Mouse (Mus musculus) liver (tissue): ENCODE measurements around the gene M6pr.

Experiments
- DNase-seq: peaks from one replicate; pipeline ENCODE4 v3.0.0-alpha.2; 2020; ENCODE audit warnings: mixed read lengths

M6pr gene

DNA sequence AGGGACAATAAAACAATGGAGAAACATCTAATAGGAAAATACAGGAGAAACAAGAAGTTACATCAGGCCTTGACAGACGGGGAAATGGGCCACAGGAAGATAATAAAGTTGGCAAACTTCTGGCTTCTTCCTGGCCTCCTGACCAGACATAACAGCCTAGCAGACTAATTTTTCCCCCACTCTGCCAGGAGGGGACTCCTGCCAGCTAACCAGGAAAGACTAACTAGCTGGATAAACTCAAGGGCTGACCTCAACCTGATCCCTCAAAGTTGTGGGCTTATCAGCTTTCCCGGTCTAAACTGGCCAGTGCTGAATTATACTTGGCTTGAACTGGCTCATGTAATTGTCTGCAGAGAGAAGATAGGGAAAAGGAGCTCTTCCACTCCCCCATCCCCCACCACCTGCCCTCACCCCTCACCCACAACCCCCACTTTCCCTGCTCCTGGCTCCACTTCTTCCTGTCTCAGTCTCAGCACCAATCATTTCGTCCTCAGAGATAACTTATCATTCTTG, 8.8 kb upstream of the M6pr start:
- no peak for DNase-seq

DNA sequence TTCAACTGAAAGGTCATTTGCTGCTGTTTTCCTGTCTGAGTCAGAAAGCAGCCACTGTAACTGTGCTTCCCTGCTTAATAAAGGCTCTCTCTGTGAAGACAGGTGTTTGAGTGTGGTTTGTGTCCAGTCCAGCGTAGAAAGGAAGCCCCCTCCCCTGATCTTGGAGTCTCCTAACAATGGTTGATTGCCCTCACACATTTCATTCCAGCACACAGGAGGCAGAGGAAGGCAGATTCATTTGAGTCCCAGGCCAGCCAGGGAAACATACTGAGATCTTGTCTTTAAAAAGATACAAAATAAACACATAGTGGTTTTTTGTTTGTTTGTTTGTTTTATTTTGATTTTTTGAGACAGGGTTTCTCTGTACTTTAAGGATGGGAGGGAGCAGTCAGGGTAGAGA, 6.4 kb upstream of the M6pr start:
- DNase-seq: no peak

DNA sequence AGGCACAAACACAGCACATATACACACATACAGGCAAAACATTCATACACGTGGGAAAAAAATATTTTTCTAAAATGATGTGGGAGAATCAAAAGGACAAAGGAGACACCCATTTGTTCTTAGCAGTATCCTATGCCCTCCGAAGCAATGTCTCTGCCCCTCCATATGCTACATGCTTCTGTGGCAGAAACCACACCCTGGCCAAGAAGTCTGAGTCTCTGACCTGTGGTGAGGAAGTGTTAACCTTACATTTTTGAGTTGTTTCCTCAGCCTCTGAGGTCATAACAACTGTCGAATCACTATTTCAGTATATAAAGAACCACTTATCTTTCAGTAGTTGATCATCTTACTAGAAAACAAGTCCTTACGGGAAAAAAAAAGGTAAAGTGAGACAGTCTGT, 5.9 kb upstream of the M6pr start:
- no peak for DNase-seq

DNA sequence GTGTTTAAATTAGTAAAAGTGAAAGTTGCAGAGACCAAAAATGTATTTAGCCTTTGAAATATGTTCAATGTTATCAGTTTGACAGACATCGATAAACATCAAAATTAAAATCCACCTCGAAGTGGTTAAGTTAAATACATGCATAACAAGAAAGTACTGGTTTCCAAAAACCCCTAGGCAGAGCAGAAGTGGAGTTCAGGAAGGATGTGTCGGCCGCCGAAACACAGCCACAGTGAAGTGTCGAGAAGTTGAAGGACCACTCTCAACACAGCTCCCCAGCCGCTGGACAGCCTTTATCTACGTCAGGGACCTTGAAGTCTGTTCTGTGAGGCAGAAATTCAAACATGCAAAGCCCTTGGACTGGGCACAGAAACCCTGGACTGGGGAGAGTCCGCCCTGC, 5.0 kb upstream of the M6pr start:
- DNase-seq: no peak

DNA sequence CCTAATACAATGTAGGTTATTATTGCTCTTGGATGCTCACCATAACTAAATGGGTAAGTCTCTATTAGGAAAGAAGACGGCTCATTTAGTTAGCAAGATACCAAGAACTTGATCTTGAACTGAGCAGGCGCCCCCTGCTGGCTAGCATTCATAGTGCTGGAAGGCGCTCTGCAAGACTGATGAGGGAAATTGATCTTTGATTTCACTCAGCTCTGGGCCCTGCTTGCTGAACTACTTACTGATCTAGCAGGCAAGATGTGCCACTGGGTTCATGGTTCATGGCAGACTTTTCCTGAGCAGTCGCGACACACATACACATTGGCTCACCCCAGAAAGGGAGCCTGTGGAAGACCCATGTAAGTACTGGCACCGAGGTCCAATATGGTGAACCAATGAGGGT, 4.2 kb upstream of the M6pr start:
- DNase-seq: peak; percentile 85

DNA sequence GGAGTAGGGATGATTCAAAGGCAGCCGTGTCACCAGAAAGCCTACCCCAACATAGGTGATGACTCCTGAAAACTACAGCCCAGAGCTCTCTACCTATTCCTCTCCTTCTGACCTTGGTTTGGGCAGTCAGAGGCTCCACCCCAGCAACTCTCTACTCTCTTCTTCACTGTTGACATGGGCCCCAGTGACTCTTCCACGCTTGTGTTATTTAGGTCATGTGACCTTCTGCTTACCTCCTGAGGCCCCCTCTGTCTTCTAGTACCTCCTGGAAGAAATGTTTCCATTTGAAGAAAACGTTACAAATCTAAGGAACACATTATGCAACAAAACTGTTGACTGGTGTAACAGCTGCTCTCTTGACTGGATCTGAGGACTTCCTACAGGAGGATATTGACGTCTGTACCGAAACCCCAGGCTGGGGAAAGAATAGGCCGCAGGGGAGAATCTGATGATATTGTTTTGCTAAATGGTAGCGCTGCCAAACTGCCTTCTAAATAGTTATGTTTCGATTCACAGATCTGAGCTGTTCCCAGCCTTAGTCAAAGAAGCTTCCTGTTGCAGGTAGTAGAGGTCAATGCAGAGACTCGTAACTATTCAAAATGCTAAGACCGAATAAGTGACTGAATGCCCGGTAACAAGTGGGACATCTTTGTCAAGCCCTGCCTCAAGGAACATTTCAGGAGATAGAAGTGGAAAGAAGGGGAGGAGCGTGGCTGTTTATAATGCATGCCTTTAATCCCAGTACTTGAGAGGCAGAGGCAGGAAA, 3.5 kb upstream of the M6pr start:
- DNase-seq: no peak

DNA sequence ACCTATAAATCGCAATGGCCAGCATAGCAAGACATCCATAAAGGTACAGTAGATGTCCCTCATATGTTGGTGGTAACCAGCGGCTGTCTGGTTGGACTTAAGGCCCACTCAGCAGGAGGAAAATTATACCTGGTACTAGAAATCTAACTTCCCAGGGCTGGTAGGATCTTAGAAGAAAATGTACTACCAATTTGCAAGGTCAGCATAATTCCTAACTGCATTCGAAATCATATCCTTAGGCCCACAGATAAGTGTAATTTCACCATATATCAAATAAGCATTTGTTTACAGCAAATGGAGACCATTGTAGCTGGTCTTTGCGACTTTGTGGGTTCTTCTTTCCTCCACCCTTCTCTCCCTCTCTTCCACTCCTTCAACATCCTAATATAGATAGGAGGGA, 1.8 kb upstream of the M6pr start:
- no peak for DNase-seq

DNA sequence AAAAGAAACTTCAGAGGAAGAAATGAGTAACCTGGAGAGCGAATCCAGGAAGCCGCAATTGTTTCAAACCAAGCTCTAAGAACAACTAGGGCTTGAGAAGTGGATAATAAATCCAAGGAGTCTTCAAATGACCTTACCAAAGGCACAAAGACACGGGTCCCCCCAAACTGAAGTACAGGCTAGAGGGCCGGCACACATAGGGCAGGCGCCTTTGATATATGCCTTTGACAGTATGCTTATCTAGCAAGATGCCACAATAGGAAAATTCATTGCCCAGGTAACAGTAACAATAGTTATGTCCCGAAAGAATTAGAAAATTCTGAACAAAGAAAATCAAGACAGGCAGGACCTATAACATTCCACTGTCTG, 400 bp upstream of the M6pr start:
- no peak for DNase-seq

DNA sequence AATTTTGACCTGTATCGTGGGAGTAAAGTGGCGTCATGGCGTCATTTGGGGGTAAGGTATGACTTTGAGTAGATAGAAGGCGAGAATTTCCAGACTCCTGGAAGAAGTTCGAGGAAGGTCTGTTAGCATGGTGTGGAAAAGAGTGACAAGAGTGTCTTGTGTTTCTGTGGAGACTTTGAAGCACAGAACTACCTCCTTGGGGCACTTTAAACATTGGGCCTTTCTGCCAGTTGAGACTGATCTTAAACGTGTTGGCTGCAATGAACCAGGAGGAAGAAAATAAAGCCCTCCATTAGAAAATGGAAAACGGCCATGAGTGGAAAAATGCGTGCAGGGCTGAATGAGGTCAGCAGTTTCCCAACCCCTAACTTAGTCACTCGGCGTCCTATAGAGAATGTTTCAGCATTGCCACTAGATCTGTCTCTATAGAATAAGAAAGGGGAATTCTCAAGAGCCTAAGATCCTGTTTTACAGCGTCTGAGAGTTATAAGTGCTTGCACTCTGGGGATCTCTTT, 983 bp downstream of the M6pr start:
- DNase-seq: peak; percentile 23

DNA sequence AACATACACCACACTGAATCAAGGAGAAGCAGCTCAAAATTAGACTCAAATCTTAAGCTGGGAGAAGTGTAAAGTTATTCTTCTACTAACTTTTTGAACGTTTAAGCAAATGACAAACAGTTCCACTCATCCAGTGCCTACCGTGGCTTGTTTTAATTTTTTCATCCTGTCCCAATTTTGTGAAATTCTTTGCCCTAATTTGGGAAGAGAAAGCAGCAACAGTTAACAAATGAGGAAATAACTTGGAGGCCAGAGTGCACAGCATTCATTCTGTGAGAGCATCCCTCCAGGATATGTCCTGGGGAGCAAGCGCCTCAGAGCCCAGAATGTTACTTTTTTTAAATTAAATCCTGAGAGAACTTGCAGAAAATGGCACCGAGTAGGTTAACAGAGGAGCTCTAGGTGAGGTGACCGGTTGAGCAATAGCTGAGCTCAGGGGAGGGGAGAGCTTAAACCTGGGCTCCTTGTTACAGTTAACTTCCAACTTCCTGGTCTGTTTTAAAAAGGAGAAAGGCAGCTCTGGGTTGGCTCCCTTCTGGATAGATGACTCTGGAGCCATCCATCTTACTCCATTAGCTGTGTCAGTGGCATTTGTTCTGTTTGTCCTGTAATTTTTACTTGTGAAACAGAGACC, 1.8 kb downstream of the M6pr start:
- no peak for DNase-seq

DNA sequence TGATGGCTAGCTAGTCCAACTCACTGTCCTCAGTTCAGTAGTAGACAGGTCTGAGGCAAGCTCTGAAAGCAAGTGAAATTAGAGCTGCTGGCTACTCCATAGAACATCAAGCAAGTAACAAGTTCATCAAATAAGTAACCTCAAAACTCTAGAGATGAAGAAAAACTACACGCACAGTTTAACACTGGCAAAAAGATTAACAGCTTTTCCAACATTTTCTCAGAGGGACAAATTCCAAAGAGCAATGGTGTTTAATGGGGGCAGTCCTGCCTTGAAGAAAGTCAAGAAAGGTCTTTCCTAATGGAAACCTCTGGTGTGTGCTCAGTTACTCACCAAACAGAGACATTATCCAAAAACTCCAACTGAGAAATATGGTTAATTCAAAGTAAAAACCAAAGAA, 10.2 kb downstream of the M6pr start:
- no peak for DNase-seq

DNA sequence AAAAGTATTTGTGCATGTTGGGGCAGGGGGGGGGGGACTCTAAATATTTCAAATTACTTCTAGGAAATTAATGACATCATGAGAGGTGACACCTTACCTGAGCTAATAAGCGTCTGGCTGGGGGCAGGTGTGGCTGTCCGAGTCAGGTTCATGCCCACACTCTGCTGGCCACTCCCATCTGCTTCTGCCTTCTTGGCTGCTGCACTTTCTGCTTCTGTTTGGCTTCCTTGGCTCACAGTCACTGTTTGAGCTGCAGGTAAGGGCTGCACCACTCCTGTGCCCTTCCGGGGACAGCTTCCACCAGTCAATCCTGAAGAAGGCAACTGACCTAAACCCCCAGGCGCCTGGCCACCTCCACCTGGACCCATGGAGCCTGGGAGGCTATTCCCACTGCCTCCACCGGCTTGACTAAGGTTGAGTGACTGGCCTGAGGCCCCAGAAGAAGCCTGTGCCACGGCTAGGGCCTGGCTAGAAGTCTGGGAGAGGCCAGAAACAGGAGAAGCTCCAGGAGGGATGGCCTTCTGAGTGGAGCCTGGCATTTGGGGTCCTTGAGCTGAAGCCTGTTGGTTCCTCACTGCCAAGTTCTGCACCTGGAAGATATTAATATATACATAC, 16.9 kb downstream of the M6pr start:
- DNase-seq: no peak

DNA sequence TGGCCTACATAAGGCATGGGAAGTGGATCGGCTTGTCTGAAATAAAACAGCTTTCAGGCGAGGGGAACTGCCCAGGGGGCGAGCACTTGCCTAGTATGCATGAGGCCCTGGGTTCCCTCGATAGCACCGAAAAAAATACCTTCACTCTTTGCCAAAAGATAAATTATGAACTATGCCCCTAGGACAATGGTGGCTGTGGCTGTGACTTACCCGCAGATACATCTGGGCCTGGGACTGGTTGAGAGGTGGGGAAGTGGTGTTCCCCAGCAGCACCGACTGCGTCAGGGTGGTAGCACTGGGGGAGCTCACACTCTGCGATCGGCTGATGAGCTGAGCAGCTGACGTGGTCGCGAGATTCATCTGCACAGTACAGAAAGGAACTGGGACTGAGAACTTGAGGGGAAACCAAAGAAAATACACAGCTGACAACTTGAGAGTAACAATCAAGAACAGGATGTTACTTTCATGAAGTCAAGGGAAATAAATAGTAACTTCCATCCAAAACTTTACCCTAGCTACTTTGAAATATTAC, 24.6 kb downstream of the M6pr start:
- no peak for DNase-seq

DNA sequence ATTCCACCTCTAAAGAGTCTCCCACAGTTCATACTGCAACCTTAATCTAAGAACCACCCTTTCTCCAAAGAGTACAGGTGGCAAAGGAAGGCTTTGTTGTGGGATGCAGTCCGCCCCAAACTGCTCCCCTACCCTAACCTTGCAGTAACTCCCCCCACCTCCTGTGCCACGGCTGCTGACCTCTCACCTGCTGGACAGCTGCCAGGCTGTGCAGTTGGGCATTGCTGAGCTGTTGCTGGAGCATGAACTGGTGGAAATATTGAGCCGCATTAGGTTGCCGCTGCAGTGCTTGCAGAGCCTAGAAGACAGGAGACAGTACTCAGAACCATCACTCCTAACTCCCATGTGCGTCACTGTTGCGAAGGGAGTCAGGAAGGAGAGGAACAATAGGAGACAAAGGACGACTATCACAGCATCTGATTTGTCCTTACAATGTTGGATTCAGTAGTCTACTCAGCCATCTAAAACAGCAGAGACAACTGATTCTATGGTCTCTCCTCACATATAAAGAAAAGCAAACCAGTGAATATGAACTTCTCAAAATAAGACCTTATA, 26.3 kb downstream of the M6pr start:
- DNase-seq: no peak

DNA sequence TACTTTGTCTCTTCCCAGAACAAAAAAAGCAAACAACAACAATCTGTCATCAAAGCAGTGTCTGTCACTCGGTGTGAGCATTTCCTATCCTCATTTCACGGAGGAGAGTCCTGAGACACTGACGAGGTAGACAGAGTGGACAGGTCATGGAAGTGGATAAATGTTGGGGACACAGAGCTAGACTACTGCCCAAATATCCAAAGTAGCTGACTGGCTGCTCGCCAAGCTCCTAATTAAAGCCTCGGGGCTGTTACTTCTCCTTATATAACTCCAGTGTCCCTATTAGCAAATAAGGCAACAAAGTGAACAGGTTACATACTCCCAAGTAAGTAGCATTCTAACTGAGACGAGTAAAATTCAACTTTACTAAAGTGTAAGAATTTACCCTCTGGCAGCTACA, 29.0 kb downstream of the M6pr start:
- DNase-seq: no peak

DNA sequence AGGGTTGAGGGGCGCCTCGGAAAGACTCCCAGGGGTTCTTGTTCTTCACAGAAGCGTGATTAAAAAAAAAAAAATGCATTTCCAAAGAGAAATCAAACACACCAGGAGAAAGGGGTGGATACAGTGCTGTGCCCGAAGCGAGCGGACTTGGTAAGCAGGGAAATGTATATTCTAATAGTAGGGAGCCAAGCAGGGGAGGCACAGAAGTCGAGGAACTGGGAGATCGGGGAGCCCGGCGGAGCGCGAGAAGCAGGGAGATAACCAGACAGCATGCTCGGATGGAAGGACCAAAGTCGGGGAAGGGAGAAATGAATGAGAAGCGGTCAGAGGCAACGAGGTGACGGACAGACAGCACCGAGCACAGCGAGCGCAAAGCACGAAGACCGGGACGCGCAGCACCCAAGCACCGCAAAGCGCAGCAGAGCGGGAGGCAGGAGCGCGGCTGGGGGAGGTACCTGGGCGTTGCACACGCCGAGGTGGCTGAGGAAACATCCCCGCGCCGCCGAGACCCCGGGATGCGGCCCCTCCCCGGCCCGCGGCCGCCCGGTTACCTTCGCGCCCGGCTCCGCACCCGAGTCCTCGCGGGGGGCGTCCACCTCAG, 30.6 kb downstream of the M6pr start:
- DNase-seq: peak; percentile 72

DNA sequence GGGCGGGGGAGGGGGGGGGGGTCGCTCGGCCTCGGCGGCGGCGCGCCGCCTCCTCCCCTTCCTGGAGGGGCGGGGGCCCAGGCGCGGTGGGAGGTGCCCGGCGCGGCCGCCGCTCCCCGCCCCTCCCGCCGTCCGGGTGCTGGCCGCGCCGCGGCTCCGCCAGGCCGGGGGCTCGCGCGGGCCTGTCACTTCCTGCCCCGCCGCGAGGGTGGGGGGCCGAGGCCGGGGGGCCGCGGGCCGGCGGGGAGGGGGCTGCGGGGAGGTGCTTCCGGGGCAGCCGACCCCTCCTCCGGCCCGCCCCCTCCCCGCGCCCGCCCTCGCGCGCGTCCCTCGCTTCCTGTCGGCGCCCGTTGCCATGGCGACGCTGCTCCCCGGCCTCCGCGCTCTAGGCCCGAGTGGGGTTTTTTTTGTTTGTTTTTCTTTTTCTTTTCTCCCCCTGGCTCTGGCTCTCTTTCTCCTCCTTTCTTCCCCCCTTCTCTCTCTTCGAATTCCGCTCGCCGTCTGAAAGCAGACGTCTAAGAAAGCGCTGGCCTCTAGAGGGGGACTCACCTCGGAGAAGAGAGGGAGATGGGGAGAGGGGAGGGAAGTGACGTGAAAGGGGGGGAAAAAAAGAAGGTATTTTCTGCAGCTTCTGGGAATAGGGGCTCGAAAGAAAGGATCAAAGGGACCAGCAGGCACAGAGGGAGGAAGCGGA, 31.3 kb downstream of the M6pr start:
- DNase-seq: peak; percentile 87

DNA sequence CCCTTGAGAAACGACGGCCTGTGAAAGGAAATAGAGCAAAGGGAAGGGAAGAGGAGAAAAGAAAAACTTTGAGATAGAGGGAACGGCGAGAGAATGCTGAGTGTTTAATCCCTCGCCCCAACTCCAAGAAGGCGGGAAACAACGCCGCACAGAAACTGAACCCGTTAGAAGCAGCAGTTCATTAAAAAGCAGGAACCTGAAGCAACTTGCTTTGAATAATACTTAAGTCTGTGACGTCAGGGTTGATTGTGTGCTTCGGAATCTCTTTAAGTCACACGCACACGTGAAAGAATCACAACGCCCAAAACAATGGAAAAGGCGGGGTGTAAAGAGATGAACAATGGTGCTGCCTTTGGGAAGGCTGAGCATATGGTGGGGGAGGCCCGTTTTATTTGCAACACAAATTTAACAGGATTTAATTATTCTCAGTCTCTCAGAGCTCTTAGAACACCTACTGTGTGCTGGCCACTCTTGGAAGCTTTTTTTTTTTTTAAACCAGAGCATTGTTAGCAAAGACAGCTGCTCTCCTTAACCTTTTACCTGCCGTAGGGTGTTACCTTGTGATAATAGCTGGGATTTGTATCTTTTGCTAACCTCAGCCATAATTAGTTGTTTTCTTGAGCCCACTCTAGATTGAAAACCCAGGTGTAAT, 32.0 kb downstream of the M6pr start, which contains the start of gene Phc1:
Phc1 (minus strand) TSS at position 213 of the 652 bp plus-strand sequence.
- no peak for DNase-seq

DNA sequence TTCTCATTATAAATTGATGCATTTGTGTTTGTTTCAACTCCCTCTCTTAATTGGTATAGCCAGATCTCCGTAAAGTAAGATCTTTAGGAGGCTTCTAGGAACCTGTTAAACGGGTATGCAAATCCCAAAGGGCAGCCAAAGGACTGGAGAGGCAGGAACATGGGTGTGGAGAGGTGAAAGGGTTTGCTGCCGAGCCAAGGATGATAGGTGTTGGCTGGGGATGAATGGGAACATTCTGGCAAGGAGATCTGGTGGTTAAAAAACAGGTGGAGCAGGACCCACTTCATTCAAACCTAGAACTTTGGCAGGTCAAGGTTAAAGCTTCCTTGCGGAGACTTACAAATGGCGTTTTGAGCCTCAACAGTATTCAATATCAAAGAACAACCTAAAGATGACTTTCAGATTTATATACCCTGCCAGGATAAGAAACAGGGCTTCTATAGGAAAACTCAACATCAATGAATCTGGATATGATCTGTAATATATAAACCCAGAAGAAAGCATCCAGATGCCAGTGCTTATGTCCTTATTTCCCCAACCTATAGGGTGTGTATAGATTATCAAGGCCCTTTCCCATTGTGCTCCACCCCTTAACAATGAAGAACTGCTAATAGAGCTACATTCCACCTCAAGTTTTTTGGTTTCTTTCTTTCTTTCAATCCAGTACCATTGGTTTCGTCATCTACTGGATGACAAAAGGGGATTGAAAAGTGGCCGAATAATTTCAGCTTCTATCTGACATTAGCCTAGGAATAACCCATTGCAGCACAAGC, 32.7 kb downstream of the M6pr start:
- DNase-seq: no peak

DNA sequence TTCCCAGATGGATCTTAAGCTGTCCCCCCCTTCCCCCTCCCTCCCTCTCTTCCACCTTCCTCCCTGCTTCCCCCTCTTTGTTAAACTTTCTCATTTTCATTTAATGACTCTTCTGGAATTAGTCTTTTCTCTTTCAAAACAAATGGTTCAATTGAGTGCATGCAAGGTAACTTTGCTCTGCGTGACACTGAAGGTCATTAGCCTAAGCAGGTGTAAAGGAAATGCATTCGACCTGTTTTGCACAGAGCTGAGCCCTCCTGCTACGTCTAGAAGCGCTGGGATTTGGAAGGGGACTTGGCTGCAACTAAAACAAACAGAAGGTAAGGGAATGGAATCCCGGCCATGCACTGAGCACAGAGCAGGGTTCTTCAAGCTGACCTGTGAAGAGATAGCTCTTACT, 33.6 kb downstream of the M6pr start:
- no peak for DNase-seq

DNA sequence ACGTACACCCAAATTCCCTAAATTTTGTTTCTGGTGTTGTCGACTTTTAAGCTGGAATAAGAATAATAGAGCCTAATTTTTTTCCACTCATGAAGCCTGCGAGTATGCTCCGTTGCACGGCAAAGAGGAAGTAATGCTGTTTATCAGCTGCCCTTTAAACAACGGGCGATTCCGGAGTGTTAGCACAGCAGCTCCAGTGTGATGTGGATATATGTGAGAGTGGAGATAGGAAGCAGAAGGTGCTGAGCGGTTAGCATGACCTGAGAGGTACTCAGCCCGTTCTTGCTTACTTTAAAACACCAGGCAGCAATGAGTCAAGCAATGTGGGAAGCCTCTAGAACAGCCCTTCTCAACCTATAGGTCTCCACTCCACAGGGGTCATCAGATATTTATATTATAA, 35.2 kb downstream of the M6pr start:
- peak; percentile 29 for DNase-seq
